Comparison of ENCODE assay signal across 8 mouse cellular contexts in genomic region chrX:73639901-73640469, GRCm38 (mm10). TPM values are rescaled to one million over a fixed set of nuclear protein-coding genes. Genes with fewer than 3 reads are reported as not detected.
DNase-seq lines count a peak whose midpoint lies in the region; ATAC-seq and TF ChIP-seq lines count a peak whose summit lies in the region.

No protein-coding gene starts in this region.

- peak; percentile 6 for DNase-seq in kidney, postnatal 0 days (ENCODE audit: low spot score)
- DNase-seq in kidney, postnatal 10 days, result no peak
- DNase-seq in embryonic facial prominence, embryonic 11.5 days (ENCODE audit: low spot score), result peak; percentile 29
- DNase-seq in limb, embryonic 10.5 days (ENCODE audit: low spot score), result peak; percentile 48
- no peak for DNase-seq in cerebellum, postnatal 25 days
- no peak for DNase-seq in right cerebral cortex, adult 18-20 months
- no peak for DNase-seq in thymus, postnatal 10 days (ENCODE audit: low spot score in 2 of 2)

- H3K9me3 ChIP-seq in kidney, postnatal 0 days (replicated peaks; ENCODE audit: low read length), result no peaks in the 10 kb centered on the region
- no peaks in the 10 kb centered on the region for H3K9me3 ChIP-seq in embryonic facial prominence, embryonic 11.5 days (replicated peaks; ENCODE audit: control insufficient read depth, low read length)
- no peaks in the 10 kb centered on the region for H3K9me3 ChIP-seq in limb, embryonic 10.5 days (replicated peaks)
- H3K9me3 ChIP-seq in neural tube, embryonic 13.5 days, result no peaks in the 10 kb centered on the region

- H3K27ac ChIP-seq in kidney, postnatal 0 days, result peak overlapping the region; percentile 8; the same call in 1 of the 2 replicates
- H3K27ac ChIP-seq in embryonic facial prominence, embryonic 11.5 days (replicated peaks; ENCODE audit: low read depth, low read length), result no peak overlapping the region
- H3K27ac ChIP-seq in limb, embryonic 10.5 days, result peak overlapping the region; percentile 88
- no peak overlapping the region for H3K27ac ChIP-seq in neural tube, embryonic 13.5 days (replicated peaks)

- no peak for ATAC-seq in kidney, postnatal 0 days (replicated peaks; ENCODE audit: low FRiP score, low read depth)
- ATAC-seq in embryonic facial prominence, embryonic 11.5 days (replicated peaks; ENCODE audit: insufficient number of reproducible peaks, low FRiP score, low TSS enrichment, low read depth), result no peak
- ATAC-seq in neural tube, embryonic 13.5 days (ENCODE audit: low read depth), result peak; percentile 46

- no peaks in the 10 kb centered on the region for H3K36me3 ChIP-seq in kidney, postnatal 0 days (ENCODE audit: insufficient read depth, low read length)
- no peaks in the 10 kb centered on the region for H3K36me3 ChIP-seq in embryonic facial prominence, embryonic 11.5 days (replicated peaks; ENCODE audit: control insufficient read depth, insufficient read depth, low read depth, low read length)
- peaks cover 25% of the 10 kb centered on the region for H3K36me3 ChIP-seq in limb, embryonic 10.5 days
- H3K36me3 ChIP-seq in neural tube, embryonic 13.5 days, result no peaks in the 10 kb centered on the region

- 0 out of 2 replicates have a peak overlapping the region, but pooled peaks have one; percentile 42 for H3K9ac ChIP-seq in kidney, postnatal 0 days (ENCODE audit: low read depth, low read length)
- H3K9ac ChIP-seq in embryonic facial prominence, embryonic 11.5 days (replicated peaks; ENCODE audit: low read length), result peak overlapping the region; percentile 45
- 0 out of 2 replicates have a peak overlapping the region, but pooled peaks have one; percentile 26 for H3K9ac ChIP-seq in neural tube, embryonic 13.5 days

- H3K4me2 ChIP-seq in kidney, postnatal 0 days (ENCODE audit: low read length), result peak overlapping the region; percentile 55
- H3K4me2 ChIP-seq in embryonic facial prominence, embryonic 11.5 days (ENCODE audit: low read depth, low read length), result peak overlapping the region; percentile 66
- peak overlapping the region; percentile 56 for H3K4me2 ChIP-seq in neural tube, embryonic 13.5 days

- peak overlapping the region; percentile 28 for H3K4me3 ChIP-seq in kidney, postnatal 0 days (replicated peaks; ENCODE audit: low read depth, low read length)
- H3K4me3 ChIP-seq in embryonic facial prominence, embryonic 11.5 days (ENCODE audit: low read depth, low read length), result peak overlapping the region; percentile 34
- peak overlapping the region; percentile 55 for H3K4me3 ChIP-seq in limb, embryonic 10.5 days
- peak overlapping the region; percentile 33 for H3K4me3 ChIP-seq in neural tube, embryonic 13.5 days

- H3K4me1 ChIP-seq in kidney, postnatal 0 days (replicated peaks; ENCODE audit: insufficient read depth, low read length), result no peaks in the 10 kb centered on the region
- no peaks in the 10 kb centered on the region for H3K4me1 ChIP-seq in embryonic facial prominence, embryonic 11.5 days (ENCODE audit: control insufficient read depth, insufficient read depth, low read length)
- H3K4me1 ChIP-seq in limb, embryonic 10.5 days, result peaks cover 30% of the 10 kb centered on the region
- peaks cover 15% of the 10 kb centered on the region for H3K4me1 ChIP-seq in neural tube, embryonic 13.5 days (replicated peaks)

- 24% methylated on average over 41 of the region's 41 CpGs for WGBS in kidney, postnatal 0 days
- 16% methylated on average over 38 of the region's 41 CpGs for WGBS in embryonic facial prominence, embryonic 11.5 days
- 6% methylated on average over 40 of the region's 41 CpGs for WGBS in limb, embryonic 10.5 days
- WGBS in neural tube, embryonic 13.5 days, result 22% methylated on average over 40 of the region's 41 CpGs

- TF ChIP-seq CTCF in kidney, postnatal 0 days (IDR thresholded peaks at IDR 0.05; ENCODE audit: low read depth), result no peak

- no peaks in the 10 kb centered on the region for H3K27me3 ChIP-seq in kidney, postnatal 0 days (ENCODE audit: insufficient read depth, low read length)
- peaks cover 13% of the 10 kb centered on the region for H3K27me3 ChIP-seq in embryonic facial prominence, embryonic 11.5 days (ENCODE audit: control insufficient read depth, insufficient read depth, low read length)
- H3K27me3 ChIP-seq in limb, embryonic 10.5 days (ENCODE audit: low read depth, poor library complexity, severe bottlenecking), result peaks cover 99% of the 10 kb centered on the region
- peaks cover 66% of the 10 kb centered on the region for H3K27me3 ChIP-seq in neural tube, embryonic 13.5 days

RNA-seq across cellular contexts. Expression of gene Dusp9, which starts 0.8 kb away (rescaled TPM):
- 23.5 and 25.0 TPM in 2 replicates for polyA plus RNA-seq in kidney, postnatal 0 days (2015; fragmentation: Nextera tagmentation; extraction: Ambion mirVana)
- polyA plus RNA-seq in embryonic facial prominence, embryonic 11.5 days (2014; fragmentation: Nextera tagmentation; extraction: Ambion mirVana), result 11.3 and 11.9 TPM in 2 replicates
- 113 and 153 TPM in 2 replicates for polyA plus RNA-seq in limb, embryonic 10.5 days (2016; fragmentation: Nextera tagmentation; extraction: Ambion mirVana)
- polyA plus RNA-seq in neural tube, embryonic 13.5 days (2015; fragmentation: Nextera tagmentation; extraction: Ambion mirVana), result 1.1 and 1.6 TPM in 2 replicates

RNA-seq across cellular contexts. Expression of gene Pnck, which starts 19.9 kb away (rescaled TPM):
- 15.7 and 18.7 TPM in 2 replicates for polyA plus RNA-seq in kidney, postnatal 0 days (2015; fragmentation: Nextera tagmentation; extraction: Ambion mirVana)
- polyA plus RNA-seq in embryonic facial prominence, embryonic 11.5 days (2014; fragmentation: Nextera tagmentation; extraction: Ambion mirVana), result 9.5 and 11.7 TPM in 2 replicates
- 3.7 and 7.7 TPM in 2 replicates for polyA plus RNA-seq in limb, embryonic 10.5 days (2016; fragmentation: Nextera tagmentation; extraction: Ambion mirVana)
- polyA plus RNA-seq in neural tube, embryonic 13.5 days (2015; fragmentation: Nextera tagmentation; extraction: Ambion mirVana), result 86.2 and 94.4 TPM in 2 replicates

RNA-seq across cellular contexts. Expression of gene Slc6a8, which starts 33.0 kb away (rescaled TPM):
- polyA plus RNA-seq in kidney, postnatal 0 days (2015; fragmentation: Nextera tagmentation; extraction: Ambion mirVana), result 12.0 and 12.2 TPM in 2 replicates
- 6.1 TPM in 2 replicates for polyA plus RNA-seq in embryonic facial prominence, embryonic 11.5 days (2014; fragmentation: Nextera tagmentation; extraction: Ambion mirVana)
- 4.4 and 6.1 TPM in 2 replicates for polyA plus RNA-seq in limb, embryonic 10.5 days (2016; fragmentation: Nextera tagmentation; extraction: Ambion mirVana)
- polyA plus RNA-seq in neural tube, embryonic 13.5 days (2015; fragmentation: Nextera tagmentation; extraction: Ambion mirVana), result 7.7 and 7.8 TPM in 2 replicates

Comparison
In these comparisons a context has a peak if more than half of its experiments do, and no peak if none do; other contexts are left out.
1. DNase-seq: peak in kidney, postnatal 0 days (single experiment), embryonic facial prominence, embryonic 11.5 days (single experiment) and limb, embryonic 10.5 days (single experiment); none in kidney, postnatal 10 days (single experiment), cerebellum, postnatal 25 days (0 of 2), right cerebral cortex, adult 18-20 months (single experiment) and thymus, postnatal 10 days (0 of 2).
2. H3K27ac ChIP-seq: peak in kidney, postnatal 0 days (single experiment) and limb, embryonic 10.5 days (single experiment); none in embryonic facial prominence, embryonic 11.5 days (single experiment) and neural tube, embryonic 13.5 days (single experiment).
3. Peak in every context shown above with its lines, with median percentiles within 50 percentile points of each other: H3K4me2 ChIP-seq, H3K4me3 ChIP-seq and H3K9ac ChIP-seq.